In the genomic region with DNA sequence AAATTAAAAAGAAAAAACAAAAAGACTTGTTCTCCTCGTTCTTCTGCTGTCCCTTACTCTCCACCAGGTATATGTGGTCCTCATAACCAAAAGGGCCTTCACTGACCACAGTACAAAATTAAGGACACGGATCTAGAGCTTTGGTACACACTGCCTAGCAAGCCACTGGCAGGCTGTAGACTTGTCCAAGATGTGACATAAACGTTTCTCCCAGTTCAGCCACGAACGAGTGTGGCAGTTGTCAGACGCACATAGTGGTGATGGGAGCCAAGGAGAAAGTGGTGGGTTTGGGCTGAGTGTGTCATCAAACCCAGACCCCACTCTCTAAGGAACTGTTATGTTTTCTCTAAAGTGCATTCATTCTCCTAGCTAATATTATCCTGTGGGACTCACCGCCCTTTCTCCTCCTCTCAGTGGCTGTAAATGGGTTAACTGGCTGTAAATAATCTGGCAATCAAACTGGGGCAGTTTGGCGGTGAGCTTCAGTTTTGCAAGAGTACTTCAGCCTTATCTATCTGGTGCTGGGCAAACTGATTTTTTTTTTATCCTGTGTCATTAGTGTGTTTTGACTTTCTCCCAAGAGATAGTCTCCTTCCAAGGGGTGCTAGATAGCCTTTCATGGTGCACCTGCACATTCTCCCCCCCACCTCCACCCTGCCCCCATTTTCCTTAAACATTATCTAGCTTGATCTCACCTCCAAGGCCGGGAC, we compare ENCODE assay signal across 1 mouse cellular context.
A peak's percentile ranks its signal among the peaks of the same experiment; 100 is the strongest.
TF ChIP-seq lines count a peak whose summit lies in the region.

No protein-coding gene starts in this region.

TF ChIP-seq in CH12.LX, 34 proteins besides CTCF, POLR2A, EP300 and RAD21 (continued from another document):
- TF ChIP-seq USF1 (IDR thresholded peaks at IDR 0.05; ENCODE audit: low read depth, low read length) (no peak), ZMIZ1 (IDR thresholded peaks at IDR 0.05; ENCODE audit: low read depth, low read length) (no peak), PAX5 (IDR thresholded peaks at IDR 0.05; ENCODE audit: low read length) (no peak), MXI1 (IDR thresholded peaks at IDR 0.05; ENCODE audit: low read depth, low read length) (0 out of 2 replicates have a peak, but pooled peaks have one; percentile 45)
